Mouse (Mus musculus) lung, postnatal 0 days (tissue): Measurements from ENCODE around the gene Pou2f2. TPM values are rescaled to one million over a fixed set of nuclear protein-coding genes. Genes with fewer than 3 reads are reported as not detected.

ENCODE experiments used
- ATAC-seq: fragments of 200-750 bp; cut with Nextera tagmentation; 2 replicates; pipeline ENCODE4 v1.8.0; 2017; ENCODE audit warnings: moderate library complexity
- DNase-seq: peaks from one replicate; pipeline ENCODE4 v3.0.0-alpha.2; 2016; ENCODE audit warnings: low spot score
- H3K27ac ChIP-seq: fragments of 300-500 bp; sonication (generic); 2 replicates; pipeline ENCODE4 v1.5.1; 2014; ENCODE audit warnings: antibody characterized with exemption, mild to moderate bottlenecking, low read length, mixed read lengths
- H3K27me3 ChIP-seq: fragments of 300-500 bp; sonication (generic); replicated peaks from 2 replicates; pipeline ENCODE4 v1.6.1; 2014; ENCODE audit warnings: low read length, mixed read lengths; ENCODE audit not compliant: insufficient read depth
- H3K36me3 ChIP-seq: fragments of 300-500 bp; sonication (generic); 2 replicates; pipeline ENCODE4 v1.6.1; 2014; ENCODE audit warnings: low read length, mixed read lengths; ENCODE audit not compliant: insufficient read depth
- H3K4me1 ChIP-seq: fragments of 300-500 bp; sonication (generic); 2 replicates; pipeline ENCODE4 v1.6.1; 2014; ENCODE audit warnings: antibody characterized with exemption, low read depth, low read length, mixed read lengths; ENCODE audit not compliant: insufficient read depth
- H3K4me2 ChIP-seq: fragments of 300-500 bp; sonication (generic); replicated peaks from 2 replicates; pipeline ENCODE4 v1.6.1; 2014; ENCODE audit warnings: low read depth, mild to moderate bottlenecking, low read length, moderate library complexity, mixed read lengths
- H3K4me3 ChIP-seq: fragments of 300-500 bp; sonication (generic); 2 replicates; pipeline ENCODE4 v1.5.1; 2014; ENCODE audit warnings: low read depth, low read length
- H3K9ac ChIP-seq: fragments of 300-500 bp; sonication (generic); replicated peaks from 2 replicates; pipeline ENCODE4 v1.6.1; 2014; ENCODE audit warnings: low read depth, mild to moderate bottlenecking
- H3K9me3 ChIP-seq: fragments of 300-500 bp; sonication (generic); 2 replicates; pipeline ENCODE4 v1.6.1; 2016; ENCODE audit warnings: low read length, mixed read lengths
- CTCF ChIP-seq: IDR thresholded peaks from 2 replicates; pipeline ENCODE4 v1.5.1; 2016; ENCODE audit warnings: antibody characterized with exemption, mild to moderate bottlenecking
- EP300 ChIP-seq: IDR thresholded peaks from 2 replicates; pipeline ENCODE4 v1.6.1; 2016; ENCODE audit warnings: antibody characterized with exemption, mild to moderate bottlenecking, control low read depth
- WGBS: fragments of 180-500 bp; shearing (Covaris S2); extraction: QIAGEN DNeasy Blood & Tissue Kit; methylation state at CpG from one replicate; pipeline ENCODE4 v1.1.7; 2014; 5-methylcytosine and 5-hydroxymethylcytosine counted together
- polyA plus RNA-seq: library from polyadenylated mRNA; unstranded; fragments of >200 nt; fragmentation: Nextera tagmentation; extraction: Ambion mirVana; gene quantifications from 2 replicates; pipeline ENCODE4 v1.2.1, GENCODE M21; 2015

The Pou2f2 gene
- polyA plus RNA-seq, 1 experiment from 2014 or later = 0.98 TPM

- WGBS = 81% methylated on average over 4 of the region's 4 CpGs
- ATAC-seq (no peak), DNase-seq (no peak)
Measured at GRCm38 (mm10) chr7:25210482-25210881, 31.0 kb upstream of the Pou2f2 start.

GRCm38 (mm10) chr7:25209161-25209622, 29.7 kb upstream of the Pou2f2 start:
- peak overlapping the region; percentile 57; the same call in 1 of the 2 replicates for H3K27ac ChIP-seq
- H3K36me3 ChIP-seq = peaks cover 6% of the 10 kb centered on the region; the same call in 1 of the 2 replicates
- WGBS = 42% methylated on average over 3 of the region's 3 CpGs
- H3K4me1 ChIP-seq = no peaks in the 10 kb centered on the region
- TF ChIP-seq CTCF = no peak
- no peak for TF ChIP-seq EP300
- H3K27me3 ChIP-seq = no peaks in the 10 kb centered on the region
- no peaks in the 10 kb centered on the region for H3K9me3 ChIP-seq
- no peak overlapping the region for H3K4me2 ChIP-seq
- ATAC-seq (peak; percentile 84), DNase-seq (peak; percentile 81)
- no peak overlapping the region for H3K4me3 ChIP-seq
- no peak overlapping the region for H3K9ac ChIP-seq

More at GRCm38 (mm10) chr7:25210482-25210881, 31.0 kb upstream of the Pou2f2 start:
- Histone ChIP-seq H3K4me3 (no peak overlapping the region), H3K27ac (no peak overlapping the region), H3K4me2 (no peak overlapping the region), H3K9me3 (no peaks in the 10 kb centered on the region), H3K4me1 (no peaks in the 10 kb centered on the region), H3K9ac (no peak overlapping the region), H3K36me3 (peaks cover 6% of the 10 kb centered on the region; the same call in 1 of the 2 replicates), H3K27me3 (no peaks in the 10 kb centered on the region)
- no peak for TF ChIP-seq EP300
- no peak for TF ChIP-seq CTCF

GRCm38 (mm10) chr7:25206094-25206830, 26.7 kb upstream of the Pou2f2 start:
- Histone ChIP-seq H3K27me3 (no peaks in the 10 kb centered on the region), H3K4me2 (no peak overlapping the region), H3K9ac (0 out of 2 replicates have a peak overlapping the region, but pooled peaks have one; percentile 3), H3K4me1 (no peaks in the 10 kb centered on the region), H3K27ac (no peak overlapping the region), H3K9me3 (no peaks in the 10 kb centered on the region), H3K4me3 (no peak overlapping the region), H3K36me3 (peaks cover 4% of the 10 kb centered on the region; the same call in 1 of the 2 replicates)
- WGBS = 67% methylated on average over 16 of the region's 16 CpGs
- no peak for TF ChIP-seq CTCF
- no peak for TF ChIP-seq EP300
- ATAC-seq = no peak
- DNase-seq = no peak

- no peak for TF ChIP-seq CTCF
- TF ChIP-seq EP300 = no peak
- Histone ChIP-seq H3K36me3 (no peaks in the 10 kb centered on the region), H3K4me3 (no peak overlapping the region), H3K27ac (no peak overlapping the region), H3K9me3 (no peaks in the 10 kb centered on the region), H3K4me2 (no peak overlapping the region), H3K27me3 (no peaks in the 10 kb centered on the region), H3K9ac (0 out of 2 replicates have a peak overlapping the region, but pooled peaks have one; percentile 3), H3K4me1 (no peaks in the 10 kb centered on the region)
- ATAC-seq (peak; percentile 41), DNase-seq (peak; percentile 48)
- 67% methylated on average over 15 of the region's 16 CpGs for WGBS
Measured at GRCm38 (mm10) chr7:25205355-25206093, 26.0 kb upstream of the Pou2f2 start.

- TF ChIP-seq EP300 = no peak
- TF ChIP-seq CTCF = no peak
- no peak overlapping the region for H3K27ac ChIP-seq
- no peak for ATAC-seq
- no peaks in the 10 kb centered on the region for H3K36me3 ChIP-seq
- no peak overlapping the region for H3K9ac ChIP-seq
- DNase-seq = no peak
- no peaks in the 10 kb centered on the region for H3K27me3 ChIP-seq
- no peaks in the 10 kb centered on the region for H3K4me1 ChIP-seq
- no peaks in the 10 kb centered on the region for H3K9me3 ChIP-seq
- no peak overlapping the region for H3K4me2 ChIP-seq
- WGBS = 89% methylated on average over 20 of the region's 20 CpGs
- H3K4me3 ChIP-seq = no peak overlapping the region
Measured at GRCm38 (mm10) chr7:25203624-25204023, 24.1 kb upstream of the Pou2f2 start.

GRCm38 (mm10) chr7:25197384-25198018, 18.0 kb upstream of the Pou2f2 start:
- Histone ChIP-seq H3K27ac (no peak overlapping the region), H3K27me3 (no peaks in the 10 kb centered on the region), H3K9me3 (no peaks in the 10 kb centered on the region), H3K4me3 (no peak overlapping the region), H3K36me3 (no peaks in the 10 kb centered on the region), H3K9ac (no peak overlapping the region), H3K4me1 (no peaks in the 10 kb centered on the region), H3K4me2 (no peak overlapping the region)
- WGBS = 30% methylated on average over 10 of the region's 10 CpGs
- peak; percentile 97 for ATAC-seq
- DNase-seq = peak; percentile 91
- TF ChIP-seq CTCF = no peak
- TF ChIP-seq EP300 = peak; percentile 91
